Mouse (Mus musculus) layer of hippocampus, postnatal 14 days (tissue): ENCODE measurements around the gene Acacb. TPM values are rescaled to one million over a fixed set of nuclear protein-coding genes. Genes with fewer than 3 reads are reported as not detected.

Experiments
- DNase-seq, 2 experiments: peaks; one replicate each; pipeline ENCODE4 v3.0.0; 2021 to 2022; ENCODE audit warnings: low spot score in 2 of 2, mixed read lengths in 1 of 2
- total RNA-seq, 2 experiments: library from RNA; stranded (reverse); gene quantifications; 2 replicates each; pipeline ENCODE4 v1.2.3; 2021

The Acacb gene
- total RNA-seq, 2 experiments from 2014 or later: 6.5 to 7.1 TPM

GRCm38 (mm10) chr5:114299156-114299855 lies 153.0 kb downstream of the Acacb start:
- no peak for DNase-seq

GRCm38 (mm10) chr5:114299883-114300610 lies 153.7 kb downstream of the Acacb start:
- DNase-seq: no peak

Other genes starting within 250 kb of the Acacb start
- 10 to 100 TPM; 87.9 to 94.2 TPM for gene Coro1c, start 237.8 kb upstream of the Acacb start, total RNA-seq
- 10 to 100 TPM; 23.8 to 25.2 TPM for gene Ssh1, start 152.6 kb upstream of the Acacb start, total RNA-seq
- gene Dao, start 142.8 kb upstream of the Acacb start, total RNA-seq: not detected
- 10 to 100 TPM; 31.3 to 34.7 TPM for gene Usp30, start 81.1 kb upstream of the Acacb start, total RNA-seq
- 100 to 1,000 TPM; 169 to 176 TPM for gene Svop, start 55.0 kb upstream of the Acacb start, total RNA-seq
- 1 to 10 TPM; 3.5 to 5.6 TPM for gene Alkbh2, start 18.3 kb upstream of the Acacb start, total RNA-seq
- 1 to 10 TPM; 4.1 to 4.2 TPM for gene Ung, start 16.1 kb upstream of the Acacb start, total RNA-seq
- under 1 TPM in 1 of 2 experiments, not detected in 1; 0.12 TPM for gene Foxn4, start 127.3 kb downstream of the Acacb start, total RNA-seq
- gene Myo1h, start 142.6 kb downstream of the Acacb start, total RNA-seq: under 1 TPM; 0.74 to 0.98 TPM
- 10 to 100 TPM; 37.6 to 41.4 TPM for gene Kctd10, start 234.0 kb downstream of the Acacb start, total RNA-seq
- 10 to 100 TPM; 72.6 to 85.0 TPM for gene Ube3b, start 234.1 kb downstream of the Acacb start, total RNA-seq